Mouse (Mus musculus) embryonic stem cell, embryonic (primary cell): ENCODE data around the gene Abca4.
"Not testable (repeated sequence)": the region's sequence is repeated elsewhere in the genome, so short reads cannot be mapped to it uniquely, and the experiment has no call there.

ENCODE experiments used
- CTCF ChIA-PET, 4 experiments: fragments of 300-600 bp in 2 of 4; fragments of 350-600 bp in 2 of 4; sonication (Branson Sonifier 250); formaldehyde crosslinking; loops; one replicate each; lab custom pipeline; 2022; ENCODE audit warnings: inconsistent platforms in 2 of 4; lab: Charles Lee
- POLR2A ChIA-PET, 4 experiments: fragments of 300-600 bp in 2 of 4; fragments of 350-600 bp in 2 of 4; sonication (Branson Sonifier 250); formaldehyde crosslinking; loops; one replicate each; lab custom pipeline; 2022; ENCODE audit warnings: antibody characterized with exemption in 4 of 4, inconsistent platforms in 1 of 4; lab: Charles Lee

The Abca4 gene

DNA sequence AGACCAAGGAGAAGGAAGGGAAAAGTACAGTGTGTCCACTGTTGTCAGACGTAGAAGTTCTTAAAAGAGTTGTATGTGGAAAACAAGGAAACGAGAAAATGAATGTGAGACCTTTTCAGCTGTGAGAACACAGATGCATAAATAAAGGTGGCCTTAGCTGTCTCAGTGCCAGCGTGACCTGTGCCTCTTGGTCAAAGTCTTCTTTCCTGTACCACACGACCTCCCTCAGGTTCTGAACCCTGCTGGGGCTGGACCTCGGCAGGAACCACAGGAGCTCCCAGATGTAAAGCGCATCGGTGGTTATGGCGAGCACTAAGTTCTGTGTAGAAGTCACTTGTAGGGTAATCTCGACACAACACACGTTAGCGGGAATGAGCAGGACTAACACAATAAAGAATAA, 165.3 kb downstream of the Abca4 start:
- POLR2A ChIA-PET = interaction anchor here in 2 of 4 experiments (1.4 kb wide), 2 partner anchors 23 to 225 kb away, joined by 3 read pairs; no protein-coding TSS in a partner anchor

DNA sequence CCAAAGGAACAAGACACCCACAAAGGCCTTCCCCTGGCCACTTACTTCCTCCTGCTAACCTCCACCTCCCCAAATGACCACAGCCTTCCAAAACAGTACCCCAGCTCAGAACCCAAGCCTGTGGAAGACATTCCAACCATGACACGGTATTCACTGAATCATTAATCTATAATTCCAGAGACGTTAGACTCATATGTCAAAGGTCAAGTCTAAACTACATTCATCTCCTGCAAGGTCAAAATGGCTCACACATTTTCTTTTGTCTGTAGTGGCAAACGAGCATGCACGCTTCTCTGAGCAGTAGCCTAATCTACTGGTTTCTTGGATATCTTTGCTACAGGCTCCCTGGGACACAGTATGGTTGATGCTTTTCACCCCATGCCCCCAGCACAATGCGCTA, 166.2 kb downstream of the Abca4 start:
- CTCF ChIA-PET = interaction anchor here in 1 of 4 experiments (1.4 kb wide), 1 partner anchor 41 kb away, joined by 4 read pairs; no protein-coding TSS in a partner anchor
- POLR2A ChIA-PET = interaction anchor here in 1 of 4 experiments (0.7 kb wide), 1 partner anchor 182 kb away, joined by 3 read pairs; no protein-coding TSS in a partner anchor

More for the DNA sequence above, 165.3 kb downstream of the Abca4 start:
- CTCF ChIA-PET = interaction anchor here in 1 of 4 experiments (1.5 kb wide), 1 partner anchor 40 kb away, joined by 5 read pairs; no protein-coding TSS in a partner anchor

DNA sequence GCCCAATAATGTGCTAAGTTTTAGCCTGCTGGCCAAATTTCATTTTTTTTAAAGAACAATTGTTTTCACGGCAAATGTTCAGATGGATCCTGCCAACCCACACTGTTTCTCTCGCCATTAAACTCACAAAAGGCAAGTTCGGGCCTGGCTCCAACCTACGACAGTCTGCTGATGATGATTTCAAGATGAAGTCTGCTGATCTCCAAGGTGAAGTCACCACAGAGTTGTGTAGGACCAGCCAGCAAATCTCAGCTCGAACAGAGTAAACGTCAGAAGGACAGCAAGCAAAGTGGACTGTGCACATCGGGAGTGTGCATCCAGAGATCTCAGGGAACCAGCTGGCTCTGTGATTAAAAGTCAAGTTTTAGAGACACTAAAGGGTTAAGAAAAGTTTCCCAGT, 166.6 kb downstream of the Abca4 start:
- ChIA-PET CTCF (interaction anchor here in 1 of 4 experiments (1.4 kb wide), 1 partner anchor 41 kb away, joined by 4 read pairs; no protein-coding TSS in a partner anchor), POLR2A (interaction anchor here in 1 of 4 experiments (0.8 kb wide), 1 partner anchor 291 kb away, joined by 8 read pairs; no protein-coding TSS in a partner anchor)

DNA sequence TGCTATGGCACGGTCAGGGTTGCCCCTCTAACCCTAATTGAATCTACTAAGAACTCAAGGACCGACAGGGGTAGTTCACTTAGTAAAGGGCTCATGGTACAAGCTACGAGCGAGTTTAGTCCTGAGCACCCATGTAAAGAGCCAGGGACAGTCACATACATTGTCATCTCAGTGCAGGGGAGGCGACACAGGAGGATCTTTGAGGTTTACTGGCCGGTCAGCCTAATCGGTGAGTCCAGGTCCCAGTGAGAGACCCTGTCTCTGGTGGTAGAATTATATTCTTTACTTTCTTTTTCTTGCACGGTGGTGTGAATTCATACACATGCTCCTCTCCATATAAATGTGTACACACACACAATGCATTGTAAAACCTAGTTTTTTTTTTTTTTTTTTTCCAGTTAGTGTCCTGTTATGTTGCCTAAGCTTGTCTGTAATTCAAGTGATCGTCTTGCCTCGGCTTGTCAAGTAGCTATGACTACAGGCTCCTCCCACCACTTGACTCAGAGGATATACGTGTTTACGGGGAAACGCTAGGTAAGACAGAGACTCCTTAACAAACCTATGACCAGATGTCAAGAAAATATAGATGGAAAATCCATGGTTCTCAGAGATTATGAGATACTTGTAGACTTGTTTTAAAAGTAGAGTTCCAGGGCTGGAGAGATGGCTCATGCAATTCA, 167.3 kb downstream of the Abca4 start:
- CTCF ChIA-PET = interaction anchor here in 2 of 4 experiments (0.6 to 1.4 kb wide), 2 partner anchors 42 to 62 kb away, joined by 3 to 4 read pairs; no protein-coding TSS in a partner anchor
- POLR2A ChIA-PET = interaction anchor here in 3 of 4 experiments (0.6 to 1.0 kb wide), 8 partner anchors 9 to 345 kb away, joined by 3 to 8 read pairs (median 4); no protein-coding TSS in a partner anchor

DNA sequence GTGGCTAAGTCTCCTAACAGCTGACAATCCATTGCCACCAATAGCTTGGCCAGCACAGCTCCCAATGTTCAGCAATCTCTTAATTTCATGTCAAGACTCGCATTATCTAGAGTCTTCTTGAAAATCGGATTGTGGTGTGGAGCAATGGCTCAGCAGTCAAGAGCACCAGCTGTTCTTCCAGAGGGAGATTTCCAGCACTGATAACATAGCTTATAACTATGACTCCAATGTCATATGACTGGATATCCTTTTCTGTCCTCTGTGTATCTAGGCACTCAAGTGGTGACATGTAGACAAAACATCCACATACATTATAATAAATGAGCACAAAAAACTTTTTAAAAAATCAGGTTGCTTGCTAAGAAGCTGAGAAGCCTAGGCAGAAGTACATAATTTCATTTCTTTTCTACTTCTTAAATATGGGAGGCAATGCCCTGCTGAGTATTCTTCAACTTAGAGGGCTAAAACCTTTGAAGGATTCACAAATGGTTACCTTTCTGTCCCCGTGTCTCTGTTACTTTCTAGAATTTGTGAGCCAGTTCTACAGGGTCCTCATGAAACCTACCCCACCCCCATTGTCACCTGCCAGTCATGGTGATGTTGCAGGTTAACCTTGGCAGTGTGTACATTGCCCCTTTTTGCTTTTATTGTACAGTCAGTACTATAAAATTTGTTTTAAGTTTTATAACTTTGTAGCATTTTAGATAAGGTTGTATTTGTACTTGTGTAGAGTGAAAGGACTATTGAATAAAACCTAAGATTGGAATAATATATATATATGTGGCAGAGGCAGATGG, 177.2 kb downstream of the Abca4 start:
- ChIA-PET POLR2A (interaction anchor here in 3 of 4 experiments (0.7 to 1.2 kb wide), 4 partner anchors 10 to 79 kb away, joined by 3 to 4 read pairs (median 4); no protein-coding TSS in a partner anchor), CTCF (no interaction called here)

DNA sequence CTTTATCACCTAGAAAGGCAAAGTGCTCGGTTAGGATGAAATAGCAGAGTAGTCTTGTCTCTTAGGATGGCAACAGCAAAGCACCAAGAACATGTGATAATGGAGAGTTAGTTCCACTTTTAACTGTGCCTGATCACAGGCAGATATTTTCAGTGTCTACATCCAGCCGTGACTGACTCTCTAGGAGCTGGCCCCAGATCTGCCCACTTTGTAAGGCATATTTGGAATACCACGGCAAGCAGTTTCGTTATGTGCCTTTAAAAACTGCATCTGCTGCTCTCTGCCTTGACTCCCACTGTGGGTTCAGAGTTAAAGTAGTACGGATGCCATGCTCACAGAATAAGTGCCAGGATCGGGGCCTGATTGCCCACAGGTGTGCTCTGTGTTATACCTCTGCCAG, 182.7 kb downstream of the Abca4 start:
- CTCF ChIA-PET, POLR2A ChIA-PET: not testable (repeated sequence)
